Mouse (Mus musculus): ENCODE data around the gene Nfkbid.
"Not testable (repeated sequence)": the region's sequence is repeated elsewhere in the genome, so short reads cannot be mapped to it uniquely, and the experiment has no call there.

GRCm38 (mm10) chr7:30476136-30476535, 54.6 kb downstream of the Nfkbid start:
- not testable (repeated sequence) for TF ChIP-seq CTCF, POLR2A (IDR thresholded peaks at IDR 0.05; ENCODE audit: insufficient read depth, low read depth, low read length)

Measured in olfactory bulb, adult 2 months (tissue).